Mouse (Mus musculus): Measurements from ENCODE around the gene Osbp2. TPM values are rescaled to one million over a fixed set of nuclear protein-coding genes. Genes with fewer than 3 reads are reported as not detected.

Osbp2 gene
- polyA plus RNA-seq, 1 experiment: 1.5 TPM

- no peak overlapping the region for H3K4me3 ChIP-seq (ENCODE audit: low read depth, low read length)
- H3K27me3 ChIP-seq (ENCODE audit: control insufficient read depth, insufficient read depth, low read length, poor library complexity, severe bottlenecking): no peaks in the 10 kb centered on the region
- H3K9me3 ChIP-seq (replicated peaks; ENCODE audit: control insufficient read depth, insufficient read depth, low read length, poor library complexity, severe bottlenecking): no peaks in the 10 kb centered on the region
- no peak for TF ChIP-seq POLR2A (IDR thresholded peaks at IDR 0.05; ENCODE audit: insufficient read depth, low read length)
- no peak for TF ChIP-seq CTCF (IDR thresholded peaks at IDR 0.05; ENCODE audit: low read depth, low read length)
- TF ChIP-seq EP300 (IDR thresholded peaks at IDR 0.05; ENCODE audit: insufficient read depth, low read depth, low read length): no peak
- H3K4me1 ChIP-seq (ENCODE audit: control insufficient read depth, insufficient read depth, low read length): peaks cover 5% of the 10 kb centered on the region
- H3K9ac ChIP-seq (ENCODE audit: low read depth, poor library complexity, severe bottlenecking): no peak overlapping the region
- H3K36me3 ChIP-seq (ENCODE audit: control insufficient read depth, insufficient read depth, low read length, poor library complexity, severe bottlenecking): no peaks in the 10 kb centered on the region
- no peak overlapping the region for H3K27ac ChIP-seq (ENCODE audit: insufficient read depth, low read length)
Measured at GRCm38 (mm10) chr11:3909236-3909635, 45.5 kb upstream of the Osbp2 start.

- Histone ChIP-seq H3K4me1 (ENCODE audit: control insufficient read depth, insufficient read depth, low read length) (peaks cover 5% of the 10 kb centered on the region), H3K27me3 (ENCODE audit: control insufficient read depth, insufficient read depth, low read length, poor library complexity, severe bottlenecking) (no peaks in the 10 kb centered on the region), H3K36me3 (ENCODE audit: control insufficient read depth, insufficient read depth, low read length, poor library complexity, severe bottlenecking) (no peaks in the 10 kb centered on the region), H3K27ac (ENCODE audit: insufficient read depth, low read length) (no peak overlapping the region), H3K9me3 (replicated peaks; ENCODE audit: control insufficient read depth, insufficient read depth, low read length, poor library complexity, severe bottlenecking) (no peaks in the 10 kb centered on the region), H3K9ac (ENCODE audit: low read depth, poor library complexity, severe bottlenecking) (no peak overlapping the region), H3K4me3 (ENCODE audit: low read depth, low read length) (no peak overlapping the region)
- no peak for TF ChIP-seq EP300 (IDR thresholded peaks at IDR 0.05; ENCODE audit: insufficient read depth, low read depth, low read length)
- no peak for TF ChIP-seq POLR2A (IDR thresholded peaks at IDR 0.05; ENCODE audit: insufficient read depth, low read length)
- TF ChIP-seq CTCF (IDR thresholded peaks at IDR 0.05; ENCODE audit: low read depth, low read length): no peak
Measured at GRCm38 (mm10) chr11:3905446-3905845, 41.7 kb upstream of the Osbp2 start.

- Histone ChIP-seq H3K9ac (ENCODE audit: low read depth, poor library complexity, severe bottlenecking) (no peak overlapping the region), H3K9me3 (replicated peaks; ENCODE audit: control insufficient read depth, insufficient read depth, low read length, poor library complexity, severe bottlenecking) (no peaks in the 10 kb centered on the region), H3K4me1 (ENCODE audit: control insufficient read depth, insufficient read depth, low read length) (peaks cover 5% of the 10 kb centered on the region), H3K27me3 (ENCODE audit: control insufficient read depth, insufficient read depth, low read length, poor library complexity, severe bottlenecking) (no peaks in the 10 kb centered on the region), H3K27ac (ENCODE audit: insufficient read depth, low read length) (no peak overlapping the region), H3K36me3 (ENCODE audit: control insufficient read depth, insufficient read depth, low read length, poor library complexity, severe bottlenecking) (no peaks in the 10 kb centered on the region), H3K4me3 (ENCODE audit: low read depth, low read length) (no peak overlapping the region)
- no peak for TF ChIP-seq CTCF (IDR thresholded peaks at IDR 0.05; ENCODE audit: low read depth, low read length)
- TF ChIP-seq POLR2A (IDR thresholded peaks at IDR 0.05; ENCODE audit: insufficient read depth, low read length): no peak
- no peak for TF ChIP-seq EP300 (IDR thresholded peaks at IDR 0.05; ENCODE audit: insufficient read depth, low read depth, low read length)
Measured at GRCm38 (mm10) chr11:3904673-3905072, 41.0 kb upstream of the Osbp2 start.

GRCm38 (mm10) chr11:3903046-3903445, 39.3 kb upstream of the Osbp2 start:
- Histone ChIP-seq H3K36me3 (ENCODE audit: control insufficient read depth, insufficient read depth, low read length, poor library complexity, severe bottlenecking) (0 out of 2 replicates have a peak, but pooled peaks cover 2% of the 10 kb centered on the region), H3K9ac (ENCODE audit: low read depth, poor library complexity, severe bottlenecking) (no peak overlapping the region), H3K4me1 (ENCODE audit: control insufficient read depth, insufficient read depth, low read length) (peaks cover 5% of the 10 kb centered on the region), H3K27ac (ENCODE audit: insufficient read depth, low read length) (no peak overlapping the region), H3K9me3 (replicated peaks; ENCODE audit: control insufficient read depth, insufficient read depth, low read length, poor library complexity, severe bottlenecking) (no peaks in the 10 kb centered on the region), H3K4me3 (ENCODE audit: low read depth, low read length) (no peak overlapping the region), H3K27me3 (ENCODE audit: control insufficient read depth, insufficient read depth, low read length, poor library complexity, severe bottlenecking) (no peaks in the 10 kb centered on the region)
- TF ChIP-seq CTCF (IDR thresholded peaks at IDR 0.05; ENCODE audit: low read depth, low read length): no peak
- TF ChIP-seq POLR2A (IDR thresholded peaks at IDR 0.05; ENCODE audit: insufficient read depth, low read length): no peak
- TF ChIP-seq EP300 (IDR thresholded peaks at IDR 0.05; ENCODE audit: insufficient read depth, low read depth, low read length): no peak

- Histone ChIP-seq H3K4me3 (ENCODE audit: low read depth, low read length) (no peak overlapping the region), H3K9ac (ENCODE audit: low read depth, poor library complexity, severe bottlenecking) (no peak overlapping the region), H3K9me3 (replicated peaks; ENCODE audit: control insufficient read depth, insufficient read depth, low read length, poor library complexity, severe bottlenecking) (no peaks in the 10 kb centered on the region), H3K27me3 (ENCODE audit: control insufficient read depth, insufficient read depth, low read length, poor library complexity, severe bottlenecking) (no peaks in the 10 kb centered on the region), H3K4me1 (ENCODE audit: control insufficient read depth, insufficient read depth, low read length) (peaks cover 5% of the 10 kb centered on the region), H3K36me3 (ENCODE audit: control insufficient read depth, insufficient read depth, low read length, poor library complexity, severe bottlenecking) (0 out of 2 replicates have a peak, but pooled peaks cover 2% of the 10 kb centered on the region), H3K27ac (ENCODE audit: insufficient read depth, low read length) (no peak overlapping the region)
- no peak for TF ChIP-seq CTCF (IDR thresholded peaks at IDR 0.05; ENCODE audit: low read depth, low read length)
Measured at GRCm38 (mm10) chr11:3902516-3902915, 38.8 kb upstream of the Osbp2 start.

GRCm38 (mm10) chr11:3900296-3900695, 36.6 kb upstream of the Osbp2 start:
- Histone ChIP-seq H3K9ac (ENCODE audit: low read depth, poor library complexity, severe bottlenecking) (no peak overlapping the region), H3K27me3 (ENCODE audit: control insufficient read depth, insufficient read depth, low read length, poor library complexity, severe bottlenecking) (no peaks in the 10 kb centered on the region), H3K36me3 (ENCODE audit: control insufficient read depth, insufficient read depth, low read length, poor library complexity, severe bottlenecking) (0 out of 2 replicates have a peak, but pooled peaks cover 2% of the 10 kb centered on the region), H3K4me1 (ENCODE audit: control insufficient read depth, insufficient read depth, low read length) (peaks cover 5% of the 10 kb centered on the region), H3K4me3 (ENCODE audit: low read depth, low read length) (no peak overlapping the region), H3K27ac (ENCODE audit: insufficient read depth, low read length) (no peak overlapping the region), H3K9me3 (replicated peaks; ENCODE audit: control insufficient read depth, insufficient read depth, low read length, poor library complexity, severe bottlenecking) (no peaks in the 10 kb centered on the region)
- no peak for TF ChIP-seq POLR2A (IDR thresholded peaks at IDR 0.05; ENCODE audit: insufficient read depth, low read length)
- TF ChIP-seq EP300 (IDR thresholded peaks at IDR 0.05; ENCODE audit: insufficient read depth, low read depth, low read length): no peak
- TF ChIP-seq CTCF (IDR thresholded peaks at IDR 0.05; ENCODE audit: low read depth, low read length): no peak
